Mouse (Mus musculus) neural tube, embryonic 15.5 days (tissue): ENCODE measurements at regions not wholly inside any gene's neighbourhood (a gene's known extent, or its start where the extent isn't known, plus 50 kb on each side); places are given as distances from the start of the nearest gene placed in this dataset.
A peak's percentile ranks its signal among the peaks of the same experiment; 100 is the strongest.

ENCODE experiments used
- ATAC-seq: fragments of 200-750 bp; cut with Nextera tagmentation; 2 replicates; pipeline ENCODE4 v1.8.0; 2017; ENCODE audit warnings: mild to moderate bottlenecking, moderate TSS enrichment, moderate library complexity; ENCODE audit not compliant: low FRiP score
- H3K27ac ChIP-seq: fragments of 300-500 bp; sonication (generic); replicated peaks from 2 replicates; pipeline ENCODE4 v1.5.1; 2015; ENCODE audit warnings: mild to moderate bottlenecking, inconsistent platforms
- H3K27me3 ChIP-seq: fragments of 300-500 bp; sonication (generic); replicated peaks from 2 replicates; pipeline ENCODE4 v1.6.1; 2015; ENCODE audit warnings: inconsistent platforms
- H3K36me3 ChIP-seq: fragments of 300-500 bp; sonication (generic); 2 replicates; pipeline ENCODE4 v1.6.1; 2015; ENCODE audit warnings: inconsistent platforms
- H3K4me1 ChIP-seq: fragments of 300-500 bp; sonication (generic); 2 replicates; pipeline ENCODE4 v1.6.1; 2015; ENCODE audit warnings: inconsistent platforms
- H3K4me2 ChIP-seq: fragments of 300-500 bp; sonication (generic); 2 replicates; pipeline ENCODE4 v1.6.1; 2015; ENCODE audit warnings: inconsistent platforms, mild to moderate bottlenecking, moderate library complexity
- H3K4me3 ChIP-seq: fragments of 300-500 bp; sonication (generic); replicated peaks from 2 replicates; pipeline ENCODE4 v1.5.1; 2015; ENCODE audit warnings: mild to moderate bottlenecking, inconsistent platforms
- H3K9ac ChIP-seq: fragments of 300-500 bp; sonication (generic); replicated peaks from 2 replicates; pipeline ENCODE4 v1.6.1; 2015; ENCODE audit warnings: mild to moderate bottlenecking, inconsistent platforms
- H3K9me3 ChIP-seq: fragments of 300-500 bp; sonication (generic); replicated peaks from 2 replicates; pipeline ENCODE4 v1.6.1; 2016; ENCODE audit warnings: inconsistent platforms
- WGBS: fragments of 180-500 bp; shearing (Covaris S2); methylation state at CpG from one replicate; pipeline ENCODE4 v1.1.7; 2015; ENCODE audit warnings: mixed read lengths; 5-methylcytosine and 5-hydroxymethylcytosine counted together

GRCm38 (mm10) chr11:117057451-117057850 is 57.5 kb upstream of the Sec14l1 start:
- WGBS: 34% methylated on average over 7 of the region's 7 CpGs
- Histone ChIP-seq H3K27ac (no peak overlapping the region; the same call in 1 of the 2 replicates), H3K4me3 (no peak overlapping the region), H3K9me3 (no peaks in the 10 kb centered on the region), H3K4me2 (no peak overlapping the region), H3K27me3 (no peaks in the 10 kb centered on the region; the same call in none of the 2 replicates), H3K4me1 (peaks cover 27% of the 10 kb centered on the region), H3K9ac (no peak overlapping the region), H3K36me3 (no peaks in the 10 kb centered on the region)
- ATAC-seq: peak; percentile 40; the same call in 1 of the 2 replicates

- Histone ChIP-seq H3K27me3 (no peaks in the 10 kb centered on the region; the same call in none of the 2 replicates), H3K36me3 (no peaks in the 10 kb centered on the region), H3K4me3 (no peak overlapping the region), H3K4me2 (no peak overlapping the region), H3K9ac (no peak overlapping the region), H3K27ac (peak overlapping the region; percentile 68; the same call in 1 of the 2 replicates), H3K4me1 (peaks cover 36% of the 10 kb centered on the region), H3K9me3 (no peaks in the 10 kb centered on the region)
- no peak for ATAC-seq
- 48% methylated on average over 8 of the region's 8 CpGs for WGBS
These were observed 55.8 kb upstream of the Sec14l1 start for GRCm38 (mm10) chr11:117059120-117059519.

- Histone ChIP-seq H3K27ac (peak overlapping the region; percentile 68), H3K9ac (peak overlapping the region; percentile 24; the same call in 1 of the 2 replicates), H3K36me3 (no peaks in the 10 kb centered on the region), H3K4me1 (peaks cover 37% of the 10 kb centered on the region), H3K27me3 (peaks cover 3% of the 10 kb centered on the region), H3K9me3 (no peaks in the 10 kb centered on the region), H3K4me3 (no peak overlapping the region), H3K4me2 (peak overlapping the region; percentile 29)
- ATAC-seq: no peak
- 3% methylated on average over 19 of the region's 19 CpGs for WGBS
These were observed 54.8 kb upstream of the Sec14l1 start for GRCm38 (mm10) chr11:117059981-117060705.

- Histone ChIP-seq H3K4me2 (peak overlapping the region; percentile 29), H3K4me3 (no peak overlapping the region), H3K27me3 (peaks cover 3% of the 10 kb centered on the region), H3K9me3 (no peaks in the 10 kb centered on the region), H3K36me3 (no peaks in the 10 kb centered on the region), H3K9ac (no peak overlapping the region), H3K27ac (peak overlapping the region; percentile 68), H3K4me1 (peaks cover 37% of the 10 kb centered on the region)
- ATAC-seq: no peak
- 25% methylated on average over 8 of the region's 9 CpGs for WGBS
These were observed 54.1 kb upstream of the Sec14l1 start for GRCm38 (mm10) chr11:117060706-117061337.

GRCm38 (mm10) chr11:117062772-117063499 is 52.0 kb upstream of the Sec14l1 start:
- Histone ChIP-seq H3K4me3 (no peak overlapping the region), H3K9me3 (no peaks in the 10 kb centered on the region), H3K27me3 (peaks cover 3% of the 10 kb centered on the region), H3K4me1 (peaks cover 29% of the 10 kb centered on the region), H3K27ac (peak overlapping the region; percentile 2; the same call in 1 of the 2 replicates), H3K9ac (no peak overlapping the region), H3K4me2 (no peak overlapping the region), H3K36me3 (no peaks in the 10 kb centered on the region)
- 25% methylated on average over 14 of the region's 14 CpGs for WGBS
- ATAC-seq: no peak
